Mouse (Mus musculus): ENCODE data around the gene Vangl2. TPM values are rescaled to one million over a fixed set of nuclear protein-coding genes. Genes with fewer than 3 reads are reported as not detected.

The Vangl2 gene
- polyA plus RNA-seq, 1 experiment from 2014 or later = 60.4 TPM

GRCm38 (mm10) chr1:172027010-172027808 lies 1.0 kb downstream of the Vangl2 start:
- H3K4me1 ChIP-seq = peaks cover 53% of the 10 kb centered on the region
- peak overlapping the region; percentile 90 for H3K4me2 ChIP-seq (replicated peaks)
- ATAC-seq (ENCODE audit: low FRiP score) = peak; percentile 86
- H3K27me3 ChIP-seq = no peaks in the 10 kb centered on the region
- H3K9ac ChIP-seq = peak overlapping the region; percentile 84
- under 1% methylated on average over 42 of the region's 54 CpGs for WGBS
- peak overlapping the region; percentile 98 for H3K27ac ChIP-seq
- H3K4me3 ChIP-seq = peak overlapping the region; percentile 82
- no peaks in the 10 kb centered on the region for H3K9me3 ChIP-seq (replicated peaks)
- H3K36me3 ChIP-seq = no peaks in the 10 kb centered on the region

GRCm38 (mm10) chr1:172026201-172026901 lies 1.9 kb downstream of the Vangl2 start:
- H3K4me1 ChIP-seq = peaks cover 62% of the 10 kb centered on the region

GRCm38 (mm10) chr1:172025201-172025904 lies 2.9 kb downstream of the Vangl2 start:
- Histone ChIP-seq H3K9ac (peak overlapping the region; percentile 84), H3K36me3 (no peaks in the 10 kb centered on the region), H3K27me3 (no peaks in the 10 kb centered on the region), H3K4me3 (peak overlapping the region; percentile 82), H3K4me2 (replicated peaks) (peak overlapping the region; percentile 90), H3K4me1 (peaks cover 70% of the 10 kb centered on the region), H3K27ac (peak overlapping the region; percentile 98), H3K9me3 (replicated peaks) (no peaks in the 10 kb centered on the region)
- WGBS = 16% methylated on average over 8 of the region's 8 CpGs
- ATAC-seq (ENCODE audit: low FRiP score) = no peak

More at GRCm38 (mm10) chr1:172026201-172026901, 1.9 kb downstream of the Vangl2 start:
- Histone ChIP-seq H3K9ac (peak overlapping the region; percentile 84), H3K9me3 (replicated peaks) (no peaks in the 10 kb centered on the region), H3K27me3 (no peaks in the 10 kb centered on the region), H3K4me3 (peak overlapping the region; percentile 82), H3K4me2 (replicated peaks) (peak overlapping the region; percentile 90), H3K27ac (peak overlapping the region; percentile 98), H3K36me3 (no peaks in the 10 kb centered on the region)
- ATAC-seq (ENCODE audit: low FRiP score) = peak; percentile 62
- 2% methylated on average over 23 of the region's 23 CpGs for WGBS

- Histone ChIP-seq H3K4me2 (replicated peaks) (peak overlapping the region; percentile 90), H3K27me3 (no peaks in the 10 kb centered on the region), H3K9ac (peak overlapping the region; percentile 84), H3K27ac (peak overlapping the region; percentile 98), H3K36me3 (no peaks in the 10 kb centered on the region), H3K4me3 (peak overlapping the region; percentile 82), H3K9me3 (replicated peaks) (no peaks in the 10 kb centered on the region), H3K4me1 (peaks cover 80% of the 10 kb centered on the region)
- 19% methylated on average over 9 of the region's 9 CpGs for WGBS
- ATAC-seq (ENCODE audit: low FRiP score) = no peak
These were observed 3.9 kb downstream of the Vangl2 start for GRCm38 (mm10) chr1:172024140-172024895.

- no peak for ATAC-seq (ENCODE audit: low FRiP score)
- Histone ChIP-seq H3K4me3 (no peak overlapping the region), H3K4me1 (peaks cover 96% of the 10 kb centered on the region), H3K4me2 (replicated peaks) (peak overlapping the region; percentile 25), H3K36me3 (no peaks in the 10 kb centered on the region), H3K9ac (peak overlapping the region; percentile 50), H3K27me3 (no peaks in the 10 kb centered on the region), H3K9me3 (replicated peaks) (no peaks in the 10 kb centered on the region), H3K27ac (peak overlapping the region; percentile 98)
- WGBS = 71% methylated on average over 10 of the region's 10 CpGs
These were observed 8.3 kb downstream of the Vangl2 start for GRCm38 (mm10) chr1:172019863-172020521.

GRCm38 (mm10) chr1:172019339-172019738 lies 8.9 kb downstream of the Vangl2 start:
- no peak for ATAC-seq (ENCODE audit: low FRiP score)
- Histone ChIP-seq H3K27ac (peak overlapping the region; percentile 98), H3K9ac (peak overlapping the region; percentile 50), H3K4me3 (no peak overlapping the region), H3K27me3 (no peaks in the 10 kb centered on the region), H3K36me3 (no peaks in the 10 kb centered on the region), H3K4me1 (peaks cover 96% of the 10 kb centered on the region), H3K9me3 (replicated peaks) (no peaks in the 10 kb centered on the region), H3K4me2 (replicated peaks) (peak overlapping the region; percentile 25; the same call in 1 of the 2 replicates)
- WGBS = 81% methylated on average over 4 of the region's 4 CpGs

- Histone ChIP-seq H3K4me1 (peaks cover 96% of the 10 kb centered on the region), H3K4me2 (replicated peaks) (peak overlapping the region; percentile 48; the same call in 1 of the 2 replicates), H3K27me3 (no peaks in the 10 kb centered on the region), H3K27ac (peak overlapping the region; percentile 98), H3K9me3 (replicated peaks) (no peaks in the 10 kb centered on the region), H3K4me3 (no peak overlapping the region), H3K36me3 (no peaks in the 10 kb centered on the region), H3K9ac (peak overlapping the region; percentile 50)
- WGBS = 54% methylated on average over 9 of the region's 9 CpGs
- ATAC-seq (ENCODE audit: low FRiP score) = no peak
These were observed 9.6 kb downstream of the Vangl2 start for GRCm38 (mm10) chr1:172018336-172019311.

- Histone ChIP-seq H3K9ac (peak overlapping the region; percentile 55), H3K9me3 (replicated peaks) (no peaks in the 10 kb centered on the region), H3K4me3 (peak overlapping the region; percentile 18), H3K4me2 (replicated peaks) (peak overlapping the region; percentile 48), H3K4me1 (peaks cover 98% of the 10 kb centered on the region), H3K27me3 (no peaks in the 10 kb centered on the region), H3K36me3 (peaks cover 7% of the 10 kb centered on the region; the same call in 1 of the 2 replicates), H3K27ac (peak overlapping the region; percentile 98)
- WGBS = 53% methylated on average over 6 of the region's 6 CpGs
- peak; percentile 9; the same call in 1 of the 2 replicates for ATAC-seq (ENCODE audit: low FRiP score)
These were observed 10.7 kb downstream of the Vangl2 start for GRCm38 (mm10) chr1:172017517-172018070.

GRCm38 (mm10) chr1:172016660-172017516 lies 11.4 kb downstream of the Vangl2 start:
- H3K9me3 ChIP-seq (replicated peaks) = no peaks in the 10 kb centered on the region
- WGBS = 9% methylated on average over 6 of the region's 6 CpGs
- peaks cover 98% of the 10 kb centered on the region for H3K4me1 ChIP-seq
- H3K36me3 ChIP-seq = peaks cover 13% of the 10 kb centered on the region
- H3K27ac ChIP-seq = peak overlapping the region; percentile 98
- no peaks in the 10 kb centered on the region for H3K27me3 ChIP-seq
- ATAC-seq (ENCODE audit: low FRiP score) = peak; percentile 85
- H3K4me2 ChIP-seq (replicated peaks) = peak overlapping the region; percentile 48
- H3K4me3 ChIP-seq = peak overlapping the region; percentile 18
- H3K9ac ChIP-seq = peak overlapping the region; percentile 55
